Mouse (Mus musculus): Measurements from ENCODE around the gene Ccl28.
A peak's percentile ranks its signal among the peaks of the same experiment; 100 is the strongest.
"Not testable (repeated sequence)": the region's sequence is repeated elsewhere in the genome, so short reads cannot be mapped to it uniquely, and the experiment has no call there.

Ccl28 gene

GRCm38 (mm10) chr13:119648891-119649698 lies 25.5 kb downstream of the Ccl28 start:
- peak; percentile 63 to 72 for DNase-seq (ENCODE audit: low spot score in 2 of 2)

GRCm38 (mm10) chr13:119649699-119650046 lies 26.1 kb downstream of the Ccl28 start:
- DNase-seq (ENCODE audit: low spot score in 2 of 2): no peak

GRCm38 (mm10) chr13:119654734-119655133 lies 31.1 kb downstream of the Ccl28 start:
- no peak for DNase-seq (ENCODE audit: low spot score in 2 of 2)

GRCm38 (mm10) chr13:119656246-119656645 lies 32.6 kb downstream of the Ccl28 start:
- no peak for DNase-seq (ENCODE audit: low spot score in 2 of 2)

GRCm38 (mm10) chr13:119656846-119657416 lies 33.3 kb downstream of the Ccl28 start:
- no peak for DNase-seq (ENCODE audit: low spot score in 2 of 2)

GRCm38 (mm10) chr13:119661420-119661819 lies 37.8 kb downstream of the Ccl28 start:
- peak in 1 of 2 experiments; percentile 33 for DNase-seq (ENCODE audit: low spot score in 2 of 2)

GRCm38 (mm10) chr13:119678794-119679193 lies 55.2 kb downstream of the Ccl28 start:
- DNase-seq (ENCODE audit: low spot score in 2 of 2): no peak

- DNase-seq (ENCODE audit: low spot score in 2 of 2): no peak
Measured at GRCm38 (mm10) chr13:119679721-119680120, 56.1 kb downstream of the Ccl28 start.

- no peak for DNase-seq (ENCODE audit: low spot score in 2 of 2)
Measured at GRCm38 (mm10) chr13:119681161-119681560, 57.5 kb downstream of the Ccl28 start.

GRCm38 (mm10) chr13:119684416-119685177 lies 61.0 kb downstream of the Ccl28 start:
- no peak for DNase-seq (ENCODE audit: low spot score in 2 of 2)

- DNase-seq (ENCODE audit: low spot score in 2 of 2): no peak
Measured at GRCm38 (mm10) chr13:119689709-119690038, 66.1 kb downstream of the Ccl28 start.

GRCm38 (mm10) chr13:119690039-119690728 lies 66.6 kb downstream of the Ccl28 start, which contains the start of gene Hmgcs1:
TSS of gene Hmgcs1 (plus strand) at chr13:119690379.
- DNase-seq (ENCODE audit: low spot score in 2 of 2): peak; percentile 99 to 100

- no peak for DNase-seq (ENCODE audit: low spot score in 2 of 2)
Measured at GRCm38 (mm10) chr13:119690876-119691620, 67.4 kb downstream of the Ccl28 start.

- DNase-seq (ENCODE audit: low spot score in 2 of 2): not testable (repeated sequence)
Measured at GRCm38 (mm10) chr13:119691958-119692357, 68.3 kb downstream of the Ccl28 start.

- DNase-seq (ENCODE audit: low spot score in 2 of 2): no peak
Measured at GRCm38 (mm10) chr13:119695676-119696075, 72.1 kb downstream of the Ccl28 start.

- DNase-seq (ENCODE audit: low spot score in 2 of 2): no peak
Measured at GRCm38 (mm10) chr13:119696496-119696895, 72.9 kb downstream of the Ccl28 start.

- DNase-seq (ENCODE audit: low spot score in 2 of 2): no peak
Measured at GRCm38 (mm10) chr13:119698436-119698835, 74.8 kb downstream of the Ccl28 start.

Data from right cerebral cortex, postnatal 36 days (tissue).